Mouse (Mus musculus): ENCODE measurements around the gene Chrm1. TPM values are rescaled to one million over a fixed set of nuclear protein-coding genes. Genes with fewer than 3 reads are reported as not detected.

Gene Chrm1
- polyA plus RNA-seq (2017; shearing (Covaris generic)), result not detected

DNA sequence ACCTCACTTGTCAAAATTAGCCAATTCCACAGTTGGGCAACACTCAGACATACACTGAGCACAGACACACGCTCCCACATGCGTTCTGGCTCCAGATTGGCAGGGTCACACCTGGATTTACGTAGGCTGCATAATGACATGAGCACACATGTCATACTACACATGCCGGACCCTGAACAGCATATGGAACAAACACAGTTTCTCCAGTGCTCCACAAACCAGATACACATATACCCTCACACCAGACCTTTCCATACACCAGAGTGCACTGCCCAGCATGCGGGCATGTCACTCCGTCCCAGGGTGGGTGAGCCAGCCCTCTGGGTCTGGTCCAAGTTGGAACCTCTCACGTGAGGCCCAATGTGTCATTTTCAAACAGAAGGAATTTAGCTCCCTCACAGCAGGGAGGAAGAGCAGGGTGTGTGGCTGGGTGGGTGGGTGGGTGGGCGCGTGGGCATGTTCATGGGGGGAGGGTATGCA is at the start of gene Chrm1:
Gene Chrm1 (plus strand): TSS at position 430 of the 480 bp plus-strand sequence.

DNA sequence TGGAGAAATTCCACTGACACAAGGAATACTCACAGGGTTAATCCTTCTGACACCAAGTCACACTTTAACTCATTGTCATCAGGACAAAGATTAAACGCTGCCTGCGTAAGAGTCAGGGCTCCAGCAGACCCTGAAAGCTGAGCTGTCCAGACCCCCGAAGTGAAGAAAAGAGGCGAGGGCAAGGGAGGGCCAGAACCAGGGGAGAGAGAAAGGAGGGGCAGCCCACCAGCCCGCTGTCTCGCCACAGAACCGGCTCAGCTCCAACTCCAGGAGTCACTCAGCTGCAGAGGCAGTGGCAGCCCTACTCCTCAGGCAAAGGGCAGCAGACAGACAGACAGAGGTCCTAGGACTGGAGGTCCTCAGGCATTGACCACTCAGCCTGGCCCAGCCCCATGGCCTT is 45.7 kb upstream of the Chrm1 start, which contains the start of gene Slc22a6:
Gene Slc22a6 (plus strand): TSS at position 136 of the 400 bp plus-strand sequence.

GRCm38 (mm10) chr19:8722907-8723573 is 59.5 kb downstream of the Chrm1 start, which contains the start of gene Slc3a2:
Gene Slc3a2, minus strand, starts transcription at chr19:8723369.

Other genes with a start within 250 kb of the Chrm1 start
- 0.10 TPM for gene Slc22a8, start 72.5 kb upstream of the Chrm1 start, polyA plus RNA-seq (2017; shearing (Covaris generic))
- not detected for gene Slc22a6, start 45.8 kb upstream of the Chrm1 start, polyA plus RNA-seq (2017; shearing (Covaris generic))
- gene Slc3a2, start 59.6 kb downstream of the Chrm1 start, polyA plus RNA-seq (2017; shearing (Covaris generic)), result 240 TPM
- gene Wdr74, start 72.0 kb downstream of the Chrm1 start, polyA plus RNA-seq (2017; shearing (Covaris generic)), result 121 TPM
- gene 1700092M07Rik, start 76.9 kb downstream of the Chrm1 start, polyA plus RNA-seq (2017; shearing (Covaris generic)), result 0.87 TPM
- 294 TPM for gene Stx5a, start 77.6 kb downstream of the Chrm1 start, polyA plus RNA-seq (2017; shearing (Covaris generic))
- 453 TPM for gene Nxf1, start 93.3 kb downstream of the Chrm1 start, polyA plus RNA-seq (2017; shearing (Covaris generic))
- gene Tmem223, start 107.2 kb downstream of the Chrm1 start, polyA plus RNA-seq (2017; shearing (Covaris generic)), result 38.8 TPM
- 150 TPM for gene Tmem179b, start 110.7 kb downstream of the Chrm1 start, polyA plus RNA-seq (2017; shearing (Covaris generic))
- 9.4 TPM for gene Taf6l, start 122.6 kb downstream of the Chrm1 start, polyA plus RNA-seq (2017; shearing (Covaris generic))
- gene Polr2g, start 134.8 kb downstream of the Chrm1 start, polyA plus RNA-seq (2017; shearing (Covaris generic)), result 86.1 TPM
- 0.57 TPM for gene Zbtb3, start 138.8 kb downstream of the Chrm1 start, polyA plus RNA-seq (2017; shearing (Covaris generic))
- 25.8 TPM for gene Ttc9c, start 155.5 kb downstream of the Chrm1 start, polyA plus RNA-seq (2017; shearing (Covaris generic))
- 13.8 TPM for gene Hnrnpul2, start 156.2 kb downstream of the Chrm1 start, polyA plus RNA-seq (2017; shearing (Covaris generic))
- gene AC129217.1, start 166.0 kb downstream of the Chrm1 start, polyA plus RNA-seq (2017; shearing (Covaris generic)), result not detected
- gene Bscl2, start 173.7 kb downstream of the Chrm1 start, polyA plus RNA-seq (2017; shearing (Covaris generic)), result 59.1 TPM
- gene Gng3, start 175.4 kb downstream of the Chrm1 start, polyA plus RNA-seq (2017; shearing (Covaris generic)), result not detected
- not detected for gene Lrrn4cl, start 187.0 kb downstream of the Chrm1 start, polyA plus RNA-seq (2017; shearing (Covaris generic))
- 149 TPM for gene Ubxn1, start 207.7 kb downstream of the Chrm1 start, polyA plus RNA-seq (2017; shearing (Covaris generic))
- gene Uqcc3, start 217.1 kb downstream of the Chrm1 start, polyA plus RNA-seq (2017; shearing (Covaris generic)), result 44.5 TPM
- 34.3 TPM for gene Lbhd1, start 219.9 kb downstream of the Chrm1 start, polyA plus RNA-seq (2017; shearing (Covaris generic))
- gene Gm49403, start 220.1 kb downstream of the Chrm1 start, polyA plus RNA-seq (2017; shearing (Covaris generic)), result not detected
- gene 1810009A15Rik, start 225.1 kb downstream of the Chrm1 start, polyA plus RNA-seq (2017; shearing (Covaris generic)), result 22.7 TPM
- not detected for gene Gm49416, start 225.1 kb downstream of the Chrm1 start, polyA plus RNA-seq (2017; shearing (Covaris generic))
- 35.9 TPM for gene Ints5, start 229.2 kb downstream of the Chrm1 start, polyA plus RNA-seq (2017; shearing (Covaris generic))
- gene Ganab, start 234.3 kb downstream of the Chrm1 start, polyA plus RNA-seq (2017; shearing (Covaris generic)), result 100 TPM